Mouse (Mus musculus): Measurements from ENCODE around the gene Lpcat2b. TPM values are rescaled to one million over a fixed set of nuclear protein-coding genes. Genes with fewer than 3 reads are reported as not detected.

Gene Lpcat2b
- total RNA-seq, 2 experiments from 2014 or later, result not detected

GRCm38 (mm10) chr5:107447977-107448376 is 16.6 kb downstream of the Lpcat2b start:
- no peak for DNase-seq (ENCODE audit: low spot score)

GRCm38 (mm10) chr5:107448784-107449183 is 17.4 kb downstream of the Lpcat2b start:
- no peak for DNase-seq (ENCODE audit: low spot score)

- no peak for DNase-seq (ENCODE audit: low spot score)
Observed at GRCm38 (mm10) chr5:107449620-107450019, 18.3 kb downstream of the Lpcat2b start.

GRCm38 (mm10) chr5:107450299-107450698 is 18.9 kb downstream of the Lpcat2b start:
- no peak for DNase-seq (ENCODE audit: low spot score)

- no peak for DNase-seq (ENCODE audit: low spot score)
Observed at GRCm38 (mm10) chr5:107462147-107463076, 31.1 kb downstream of the Lpcat2b start.

GRCm38 (mm10) chr5:107466501-107466900 is 35.2 kb downstream of the Lpcat2b start:
- no peak for DNase-seq (ENCODE audit: low spot score)

GRCm38 (mm10) chr5:107467098-107467497 is 35.7 kb downstream of the Lpcat2b start:
- DNase-seq (ENCODE audit: low spot score), result no peak

GRCm38 (mm10) chr5:107470600-107471329 is 39.4 kb downstream of the Lpcat2b start:
- DNase-seq (ENCODE audit: low spot score), result no peak

- no peak for DNase-seq (ENCODE audit: low spot score)
Observed at GRCm38 (mm10) chr5:107480194-107480593, 48.8 kb downstream of the Lpcat2b start.

Other genes with a start within 250 kb of the Lpcat2b start
- 10 to 100 TPM; 14.5 to 15.8 TPM for gene Tgfbr3, start 141.9 kb upstream of the Lpcat2b start, total RNA-seq (2021)
- gene Brdt, start 100.4 kb upstream of the Lpcat2b start, total RNA-seq (2021), result 1 to 10 TPM; 1.8 to 2.3 TPM
- gene Ephx4, start 28.8 kb upstream of the Lpcat2b start, total RNA-seq (2021), result under 1 TPM; 0.24 to 0.89 TPM
- 1 to 10 TPM; 6.8 to 7.4 TPM for gene Btbd8, start 6.4 kb downstream of the Lpcat2b start, total RNA-seq (2021)
- not detected for gene Gm42669, start 76.1 kb downstream of the Lpcat2b start, total RNA-seq (2021)
- gene 1700028K03Rik, start 103.2 kb downstream of the Lpcat2b start, total RNA-seq (2021), result under 1 TPM in 1 of 2 experiments, not detected in 1; 0.05 TPM
- 10 to 100 TPM; 11.9 to 12.5 TPM for gene Rpap2, start 165.8 kb downstream of the Lpcat2b start, total RNA-seq (2021)
- gene Glmn, start 166.3 kb downstream of the Lpcat2b start, total RNA-seq (2021), result 1 to 10 TPM; 4.7 to 6.5 TPM

Data from gastrocnemius, adult 18-20 months (tissue).